Mouse (Mus musculus) liver, embryonic 14.5 days (tissue): ENCODE measurements around the gene Limk2.

Source experiments
- CTCF ChIP-seq: IDR thresholded peaks from 2 replicates; pipeline ENCODE4 v1.5.1; 2016; ENCODE audit warnings: antibody characterized with exemption, low read depth, control low read depth
- EP300 ChIP-seq: IDR thresholded peaks from 2 replicates; pipeline ENCODE4 v1.6.1; 2016; ENCODE audit warnings: antibody characterized with exemption, low read depth

- no peak for TF ChIP-seq CTCF
- TF ChIP-seq EP300, result no peak
Measured at GRCm38 (mm10) chr11:3374741-3375140, 34.2 kb downstream of the Limk2 start.
